In genomic region chrX:16815965-16816364, GRCm38 (mm10) we compare ENCODE assay signal across 14 mouse cellular contexts. TPM values are rescaled to one million over a fixed set of nuclear protein-coding genes. Genes with fewer than 3 reads are reported as not detected.
"Had no signal": no experiment of that assay in that cellular context is flagged by ENCODE, and none has a peak within 500 bp of the region (broad histone marks: within the 10 kb centered on the region; RNA-seq: fewer than 3 reads in every experiment).

No protein-coding gene starts in this region.

- H3K4me3 ChIP-seq: left cerebral cortex, adult 2 months; limb, embryonic 10.5 days; midbrain, embryonic 12.5 days; myocyte; neural tube, embryonic 15.5 days had no signal

- H3K9ac ChIP-seq: midbrain, embryonic 12.5 days; neural tube, embryonic 15.5 days had no signal

- H3K9me3 ChIP-seq: limb, embryonic 10.5 days; midbrain, embryonic 12.5 days; neural tube, embryonic 15.5 days had no signal

- H3K27me3 ChIP-seq: midbrain, embryonic 12.5 days; neural tube, embryonic 15.5 days had no signal

- DNase-seq: kidney, adult 8-10 months; kidney, postnatal 25 days; right cerebral cortex, adult 18-20 months; right cerebral cortex, postnatal 25 days; thymus, adult 18-20 months; thymus, postnatal 25 days had no signal

- ATAC-seq: hindbrain, embryonic 16.5 days; inflammation-experienced regulatory T-cells, adult 6 months had no signal

- H3K36me3 ChIP-seq: limb, embryonic 10.5 days; midbrain, embryonic 12.5 days; neural tube, embryonic 15.5 days had no signal

- H3K4me2 ChIP-seq: midbrain, embryonic 12.5 days; neural tube, embryonic 15.5 days had no signal

- H3K4me1 ChIP-seq: limb, embryonic 10.5 days; midbrain, embryonic 12.5 days; neural tube, embryonic 15.5 days had no signal

- H3K27ac ChIP-seq: left cerebral cortex, adult 2 months; limb, embryonic 10.5 days; midbrain, embryonic 12.5 days; neural tube, embryonic 15.5 days had no signal

RNA-seq across cellular contexts. Expression of gene Maob, which starts 1.2 kb away (rescaled TPM):
- total RNA-seq: megakaryocyte-erythroid progenitor cell, adult 5-6 weeks had no signal
- polyA plus RNA-seq: inflammation-experienced regulatory T-cells, adult 6 months had no signal
